Mouse (Mus musculus): ENCODE results near the gene Cdk2. TPM values are rescaled to one million over a fixed set of nuclear protein-coding genes. Genes with fewer than 3 reads are reported as not detected.

The Cdk2 gene
- polyA plus RNA-seq, 1 experiment from 2014 or later: 151 TPM

DNA sequence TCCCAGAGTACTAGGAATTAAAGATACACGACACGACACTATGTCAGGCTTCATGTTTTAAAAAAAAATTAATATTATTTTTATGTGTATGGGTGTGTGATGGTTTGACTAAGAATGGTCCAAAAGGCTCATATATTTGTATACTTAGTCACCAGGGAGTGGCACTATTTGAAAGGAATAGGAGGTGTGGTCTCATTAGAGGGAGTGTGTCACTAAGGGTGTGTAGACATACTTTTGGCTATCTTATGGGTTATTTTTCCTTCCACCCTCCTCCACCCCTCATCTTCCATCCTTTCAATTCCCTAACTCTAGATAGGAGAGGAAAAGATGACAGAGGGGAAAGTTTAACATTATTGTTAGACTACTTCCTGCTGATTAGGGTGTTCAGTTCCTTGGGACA lies 39.0 kb downstream of the Cdk2 start:
- ATAC-seq (ENCODE audit: insufficient number of reproducible peaks, low FRiP score, low TSS enrichment, low read depth) (no peak), DNase-seq (ENCODE audit: low spot score) (no peak)
- H3K4me3 ChIP-seq (ENCODE audit: low read depth, low read length): no peak overlapping the region
- WGBS: 94% methylated on average over 2 of the region's 2 CpGs
- no peaks in the 10 kb centered on the region for H3K4me1 ChIP-seq (ENCODE audit: control insufficient read depth, insufficient read depth, low read length)
- no peak overlapping the region for H3K27ac ChIP-seq (replicated peaks; ENCODE audit: low read depth, low read length)
- H3K27me3 ChIP-seq (ENCODE audit: control insufficient read depth, insufficient read depth, low read length): no peaks in the 10 kb centered on the region
- no peak overlapping the region for H3K4me2 ChIP-seq (ENCODE audit: low read depth, severe bottlenecking)
- H3K9me3 ChIP-seq (ENCODE audit: control insufficient read depth, low read length): no peaks in the 10 kb centered on the region
- no peak overlapping the region for H3K9ac ChIP-seq (ENCODE audit: low read length)
- H3K36me3 ChIP-seq (ENCODE audit: control insufficient read depth, insufficient read depth, low read length): no peaks in the 10 kb centered on the region

DNA sequence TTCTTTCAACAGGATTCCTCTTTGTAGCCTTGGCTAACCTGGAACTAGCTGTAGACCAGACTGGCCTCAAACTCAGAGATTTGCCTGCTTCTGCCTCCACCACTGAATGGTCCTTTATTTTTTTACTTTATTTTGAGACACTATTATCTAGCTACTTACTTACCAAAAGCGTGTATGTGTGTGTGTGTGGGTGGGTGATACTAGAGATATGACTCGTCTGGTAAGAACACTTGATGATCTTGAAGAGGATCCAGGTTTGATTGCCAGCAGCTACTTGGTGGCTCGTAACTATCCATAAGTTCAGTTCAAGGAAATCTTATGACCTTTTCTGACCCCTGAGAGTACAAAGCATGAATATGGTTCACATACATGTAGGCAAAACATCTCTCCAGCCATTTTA lies 39.5 kb downstream of the Cdk2 start:
- H3K27ac ChIP-seq (replicated peaks; ENCODE audit: low read depth, low read length): no peak overlapping the region
- H3K36me3 ChIP-seq (ENCODE audit: control insufficient read depth, insufficient read depth, low read length): no peaks in the 10 kb centered on the region
- no peak overlapping the region for H3K4me2 ChIP-seq (ENCODE audit: low read depth, severe bottlenecking)
- H3K9ac ChIP-seq (ENCODE audit: low read length): no peak overlapping the region
- 87% methylated on average over 3 of the region's 3 CpGs for WGBS
- H3K4me3 ChIP-seq (ENCODE audit: low read depth, low read length): no peak overlapping the region
- DNase-seq (ENCODE audit: low spot score) (no peak), ATAC-seq (ENCODE audit: insufficient number of reproducible peaks, low FRiP score, low TSS enrichment, low read depth) (no peak)
- H3K27me3 ChIP-seq (ENCODE audit: control insufficient read depth, insufficient read depth, low read length): no peaks in the 10 kb centered on the region
- H3K9me3 ChIP-seq (ENCODE audit: control insufficient read depth, low read length): no peaks in the 10 kb centered on the region
- H3K4me1 ChIP-seq (ENCODE audit: control insufficient read depth, insufficient read depth, low read length): no peaks in the 10 kb centered on the region

DNA sequence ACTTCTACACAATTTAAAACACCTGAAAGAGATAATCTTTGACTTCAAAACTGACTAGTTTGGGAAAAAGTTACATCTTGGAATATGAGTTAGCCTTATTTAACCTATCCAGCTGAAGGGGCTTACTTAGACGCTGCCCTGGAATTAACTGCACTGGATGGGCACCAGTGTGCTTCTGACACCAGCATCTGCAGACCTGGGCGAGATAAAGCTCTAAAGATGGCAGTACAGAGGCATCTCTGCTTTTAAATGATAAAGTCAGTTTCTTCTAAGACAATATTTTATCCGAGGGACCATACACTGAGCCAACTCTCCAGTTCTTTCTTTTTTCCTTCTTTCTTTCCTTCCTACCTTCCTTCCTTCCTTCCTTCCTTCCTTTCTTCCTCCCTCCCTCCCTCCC lies 40.0 kb downstream of the Cdk2 start:
- H3K27ac ChIP-seq (replicated peaks; ENCODE audit: low read depth, low read length): no peak overlapping the region
- H3K9ac ChIP-seq (ENCODE audit: low read length): no peak overlapping the region
- DNase-seq (ENCODE audit: low spot score): no peak
- no peak overlapping the region for H3K4me2 ChIP-seq (ENCODE audit: low read depth, severe bottlenecking)
- WGBS: 71% methylated on average over 3 of the region's 3 CpGs
- no peaks in the 10 kb centered on the region for H3K4me1 ChIP-seq (ENCODE audit: control insufficient read depth, insufficient read depth, low read length)
- H3K36me3 ChIP-seq (ENCODE audit: control insufficient read depth, insufficient read depth, low read length): no peaks in the 10 kb centered on the region
- no peaks in the 10 kb centered on the region for H3K27me3 ChIP-seq (ENCODE audit: control insufficient read depth, insufficient read depth, low read length)
- no peak overlapping the region for H3K4me3 ChIP-seq (ENCODE audit: low read depth, low read length)
- H3K9me3 ChIP-seq (ENCODE audit: control insufficient read depth, low read length): no peaks in the 10 kb centered on the region
- ATAC-seq (ENCODE audit: insufficient number of reproducible peaks, low FRiP score, low TSS enrichment, low read depth): no peak

DNA sequence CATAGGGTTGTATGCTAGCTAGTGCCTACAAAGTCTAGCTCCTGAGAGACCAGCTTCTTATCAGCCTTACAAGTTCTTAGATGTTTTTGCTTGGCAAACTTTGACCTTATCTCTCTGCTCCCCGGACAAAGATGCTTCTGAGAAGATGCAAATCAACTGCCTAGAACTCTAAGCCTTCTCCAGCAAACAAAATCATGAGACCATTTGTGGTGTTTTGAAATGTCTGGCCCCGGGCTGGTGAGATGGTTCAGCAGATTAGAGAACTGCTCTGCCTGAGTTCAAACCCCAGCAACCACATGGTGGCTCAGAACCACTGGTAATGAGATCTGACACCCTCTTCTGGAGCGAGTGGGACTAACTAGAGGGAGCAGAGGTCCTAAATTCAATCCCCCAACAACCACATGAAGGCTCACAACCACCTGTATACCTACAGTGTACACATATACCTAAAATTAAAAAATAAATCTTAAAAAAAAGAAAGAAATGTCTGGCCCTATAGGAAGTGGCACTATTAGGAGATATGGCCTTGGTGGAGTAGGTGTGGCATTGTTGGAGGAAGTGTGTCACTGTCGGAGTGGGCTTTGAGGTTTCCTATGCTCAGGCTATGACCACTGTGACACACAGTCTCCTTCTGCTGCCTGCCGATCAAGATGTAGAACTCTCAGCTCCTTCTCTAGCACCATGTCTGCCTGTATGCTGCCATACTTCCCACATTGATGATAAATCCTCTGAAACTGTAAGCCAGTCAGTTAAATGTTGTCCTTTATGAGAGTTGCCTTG lies 41.2 kb downstream of the Cdk2 start:
- WGBS: 71% methylated on average over 5 of the region's 5 CpGs

DNA sequence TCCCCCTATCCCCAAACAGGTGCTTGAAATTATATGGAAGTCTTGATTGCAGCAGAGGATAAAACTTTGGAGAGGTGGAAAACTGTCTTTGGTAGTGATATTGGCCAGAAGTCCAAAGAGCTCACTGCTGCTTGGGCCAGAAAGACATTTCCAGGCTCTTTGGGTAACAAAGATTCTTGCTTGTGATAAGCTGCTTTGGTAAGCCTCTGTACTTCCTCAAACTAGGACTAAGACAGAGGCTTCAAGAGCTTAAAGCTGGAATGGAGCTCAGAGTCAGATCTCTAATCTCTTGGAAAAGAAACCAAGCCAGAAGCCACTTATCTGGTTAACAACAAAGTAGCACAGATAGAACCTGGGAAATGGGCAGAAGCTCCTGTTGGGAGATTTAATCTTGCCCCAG lies 42.4 kb downstream of the Cdk2 start:
- Histone ChIP-seq H3K27me3 (ENCODE audit: control insufficient read depth, insufficient read depth, low read length) (no peaks in the 10 kb centered on the region), H3K9ac (ENCODE audit: low read length) (no peak overlapping the region), H3K4me3 (ENCODE audit: low read depth, low read length) (no peak overlapping the region), H3K4me1 (ENCODE audit: control insufficient read depth, insufficient read depth, low read length) (no peaks in the 10 kb centered on the region), H3K9me3 (ENCODE audit: control insufficient read depth, low read length) (no peaks in the 10 kb centered on the region), H3K4me2 (ENCODE audit: low read depth, severe bottlenecking) (no peak overlapping the region), H3K27ac (replicated peaks; ENCODE audit: low read depth, low read length) (no peak overlapping the region), H3K36me3 (ENCODE audit: control insufficient read depth, insufficient read depth, low read length) (no peaks in the 10 kb centered on the region)
- no peak for DNase-seq (ENCODE audit: low spot score)
- ATAC-seq (ENCODE audit: insufficient number of reproducible peaks, low FRiP score, low TSS enrichment, low read depth): no peak

More for the DNA sequence above, 41.2 kb downstream of the Cdk2 start:
- Histone ChIP-seq H3K9me3 (ENCODE audit: control insufficient read depth, low read length) (no peaks in the 10 kb centered on the region), H3K4me3 (ENCODE audit: low read depth, low read length) (no peak overlapping the region), H3K27me3 (ENCODE audit: control insufficient read depth, insufficient read depth, low read length) (no peaks in the 10 kb centered on the region), H3K4me2 (ENCODE audit: low read depth, severe bottlenecking) (no peak overlapping the region), H3K9ac (ENCODE audit: low read length) (no peak overlapping the region), H3K27ac (replicated peaks; ENCODE audit: low read depth, low read length) (no peak overlapping the region), H3K36me3 (ENCODE audit: control insufficient read depth, insufficient read depth, low read length) (no peaks in the 10 kb centered on the region), H3K4me1 (ENCODE audit: control insufficient read depth, insufficient read depth, low read length) (no peaks in the 10 kb centered on the region)
- ATAC-seq (ENCODE audit: insufficient number of reproducible peaks, low FRiP score, low TSS enrichment, low read depth) (no peak), DNase-seq (ENCODE audit: low spot score) (no peak)

DNA sequence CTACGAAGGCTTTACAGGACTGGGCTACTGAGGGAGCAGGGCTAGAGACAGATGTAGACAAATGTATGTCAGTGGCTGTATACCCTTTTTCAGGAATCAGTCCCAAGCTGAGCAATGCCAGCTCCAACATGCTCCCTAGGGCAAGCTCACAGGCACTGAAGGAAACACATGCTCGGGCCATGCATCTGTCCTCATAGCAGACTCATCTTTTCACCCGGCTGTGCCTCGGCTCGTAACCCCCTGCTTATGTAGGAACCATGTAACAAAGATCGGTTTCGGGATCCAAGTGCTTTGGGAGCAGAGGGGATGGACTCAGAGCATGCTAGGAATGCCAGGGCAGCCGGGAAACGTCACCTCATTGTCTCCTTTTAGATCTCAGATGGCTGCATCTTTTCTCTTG lies 45.3 kb downstream of the Cdk2 start:
- H3K36me3 ChIP-seq (ENCODE audit: control insufficient read depth, insufficient read depth, low read length): no peaks in the 10 kb centered on the region
- H3K9me3 ChIP-seq (ENCODE audit: control insufficient read depth, low read length): no peaks in the 10 kb centered on the region
- DNase-seq (ENCODE audit: low spot score): no peak
- no peaks in the 10 kb centered on the region for H3K27me3 ChIP-seq (ENCODE audit: control insufficient read depth, insufficient read depth, low read length)
- no peak overlapping the region for H3K4me3 ChIP-seq (ENCODE audit: low read depth, low read length)
- H3K4me2 ChIP-seq (ENCODE audit: low read depth, severe bottlenecking): no peak overlapping the region
- H3K4me1 ChIP-seq (ENCODE audit: control insufficient read depth, insufficient read depth, low read length): no peaks in the 10 kb centered on the region
- no peak overlapping the region for H3K9ac ChIP-seq (ENCODE audit: low read length)
- no peak overlapping the region for H3K27ac ChIP-seq (replicated peaks; ENCODE audit: low read depth, low read length)
- 57% methylated on average over 9 of the region's 9 CpGs for WGBS
- no peak for ATAC-seq (ENCODE audit: insufficient number of reproducible peaks, low FRiP score, low TSS enrichment, low read depth)

DNA sequence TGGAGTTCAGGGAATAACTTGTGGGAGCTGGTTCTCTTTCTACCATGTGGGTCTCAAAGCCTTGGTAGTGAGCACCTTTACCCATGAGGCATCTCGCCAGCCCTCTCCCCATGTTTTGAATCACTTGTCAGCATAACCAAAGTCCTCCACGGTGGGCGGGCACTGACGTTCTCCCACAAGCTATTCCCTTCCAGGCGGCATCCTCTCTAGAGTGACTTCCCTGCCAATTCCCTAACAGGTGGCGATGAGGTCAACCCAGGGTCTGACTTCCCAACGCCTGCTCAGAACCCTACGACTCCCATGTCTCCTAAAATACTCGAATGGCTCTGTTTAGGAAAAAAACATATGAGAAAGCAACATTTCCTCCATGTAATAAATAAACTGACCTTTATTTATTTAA lies 47.0 kb downstream of the Cdk2 start:
- ATAC-seq (ENCODE audit: insufficient number of reproducible peaks, low FRiP score, low TSS enrichment, low read depth) (no peak), DNase-seq (ENCODE audit: low spot score) (no peak)
- Histone ChIP-seq H3K36me3 (ENCODE audit: control insufficient read depth, insufficient read depth, low read length) (no peaks in the 10 kb centered on the region), H3K4me3 (ENCODE audit: low read depth, low read length) (no peak overlapping the region), H3K4me1 (ENCODE audit: control insufficient read depth, insufficient read depth, low read length) (no peaks in the 10 kb centered on the region), H3K27me3 (ENCODE audit: control insufficient read depth, insufficient read depth, low read length) (no peaks in the 10 kb centered on the region), H3K9me3 (ENCODE audit: control insufficient read depth, low read length) (no peaks in the 10 kb centered on the region), H3K4me2 (ENCODE audit: low read depth, severe bottlenecking) (no peak overlapping the region), H3K9ac (ENCODE audit: low read length) (no peak overlapping the region), H3K27ac (replicated peaks; ENCODE audit: low read depth, low read length) (no peak overlapping the region)
- WGBS: 52% methylated on average over 9 of the region's 9 CpGs

DNA sequence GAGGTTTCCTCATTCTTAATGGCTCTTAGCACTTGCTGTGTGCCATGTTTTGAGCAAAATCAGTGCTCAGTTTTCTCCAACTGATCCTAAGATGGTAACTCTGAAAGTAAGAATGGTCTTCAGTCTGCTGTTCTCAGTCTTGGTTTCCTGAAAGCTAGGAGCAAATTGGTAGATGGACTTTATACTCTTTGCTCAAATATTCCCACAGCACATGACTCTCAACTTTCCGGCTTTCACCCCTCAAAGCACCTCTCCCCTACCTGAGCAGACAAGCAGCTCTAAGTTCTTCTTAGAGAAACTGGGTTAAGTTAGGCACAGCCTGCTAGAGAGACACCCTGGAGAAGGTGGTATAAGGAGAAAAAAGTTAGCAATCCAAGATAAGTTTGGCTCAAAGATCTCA lies 48.1 kb downstream of the Cdk2 start:
- no peaks in the 10 kb centered on the region for H3K9me3 ChIP-seq (ENCODE audit: control insufficient read depth, low read length)
- no peak for DNase-seq (ENCODE audit: low spot score)
- ATAC-seq (ENCODE audit: insufficient number of reproducible peaks, low FRiP score, low TSS enrichment, low read depth): no peak
- no peaks in the 10 kb centered on the region for H3K36me3 ChIP-seq (ENCODE audit: control insufficient read depth, insufficient read depth, low read length)
- no peaks in the 10 kb centered on the region for H3K4me1 ChIP-seq (ENCODE audit: control insufficient read depth, insufficient read depth, low read length)
- no peak overlapping the region for H3K4me2 ChIP-seq (ENCODE audit: low read depth, severe bottlenecking)
- no peak overlapping the region for H3K9ac ChIP-seq (ENCODE audit: low read length)
- H3K27me3 ChIP-seq (ENCODE audit: control insufficient read depth, insufficient read depth, low read length): no peaks in the 10 kb centered on the region
- WGBS: 86% methylated on average over 1 of the region's 1 CpGs
- no peak overlapping the region for H3K27ac ChIP-seq (replicated peaks; ENCODE audit: low read depth, low read length)
- no peak overlapping the region for H3K4me3 ChIP-seq (ENCODE audit: low read depth, low read length)

DNA sequence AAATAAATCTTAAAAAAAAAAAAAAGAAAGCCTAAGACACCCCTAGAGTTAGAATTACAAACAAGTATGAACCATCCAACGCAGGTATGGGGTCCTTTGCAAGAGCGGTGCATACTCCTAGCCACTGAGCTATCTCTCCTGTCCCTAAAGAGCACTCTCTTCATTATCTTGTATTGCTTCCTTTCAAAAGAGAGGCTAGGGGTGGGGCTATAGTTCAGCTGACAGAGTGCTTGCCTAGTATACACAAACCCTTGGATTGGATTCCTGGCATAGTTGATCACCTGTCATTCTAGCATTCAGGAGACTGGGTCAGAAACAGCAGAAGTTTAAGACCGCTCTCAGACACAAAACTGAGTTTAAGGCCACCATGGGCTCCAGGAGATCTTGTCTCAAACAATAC lies 49.6 kb downstream of the Cdk2 start:
- Histone ChIP-seq H3K9ac (ENCODE audit: low read length) (no peak overlapping the region), H3K4me1 (ENCODE audit: control insufficient read depth, insufficient read depth, low read length) (no peaks in the 10 kb centered on the region)
- WGBS: 87% methylated on average over 3 of the region's 3 CpGs

More for the DNA sequence above, 49.6 kb downstream of the Cdk2 start:
- no peaks in the 10 kb centered on the region for H3K27me3 ChIP-seq (ENCODE audit: control insufficient read depth, insufficient read depth, low read length)
- no peak overlapping the region for H3K27ac ChIP-seq (replicated peaks; ENCODE audit: low read depth, low read length)
- no peaks in the 10 kb centered on the region for H3K36me3 ChIP-seq (ENCODE audit: control insufficient read depth, insufficient read depth, low read length)
- ATAC-seq (ENCODE audit: insufficient number of reproducible peaks, low FRiP score, low TSS enrichment, low read depth) (no peak), DNase-seq (ENCODE audit: low spot score) (no peak)
- H3K4me2 ChIP-seq (ENCODE audit: low read depth, severe bottlenecking): no peak overlapping the region
- H3K4me3 ChIP-seq (ENCODE audit: low read depth, low read length): no peak overlapping the region
- H3K9me3 ChIP-seq (ENCODE audit: control insufficient read depth, low read length): no peaks in the 10 kb centered on the region
